Mouse (Mus musculus): ENCODE measurements around the gene Atrx.
"Not testable (repeated sequence)": the region's sequence is repeated elsewhere in the genome, so short reads cannot be mapped to it uniquely, and the experiment has no call there.

Gene Atrx

GRCm38 (mm10) chrX:105928861-105929477, at the start of gene Atrx:
Gene Atrx (minus strand): TSS chrX:105929403.
- DNase-seq = peak; percentile 86

- not testable (repeated sequence) for DNase-seq
These were observed 27.9 kb upstream of the Atrx start for GRCm38 (mm10) chrX:105957091-105957490.

- DNase-seq = peak; percentile 50
These were observed 24.8 kb upstream of the Atrx start for GRCm38 (mm10) chrX:105953999-105954398.

GRCm38 (mm10) chrX:105946357-105946756, 17.2 kb upstream of the Atrx start:
- DNase-seq = no peak

- DNase-seq = no peak
These were observed 10.0 kb upstream of the Atrx start for GRCm38 (mm10) chrX:105939245-105939644.

GRCm38 (mm10) chrX:105937736-105938135, 8.5 kb upstream of the Atrx start:
- no peak for DNase-seq

GRCm38 (mm10) chrX:105934341-105934740, 5.1 kb upstream of the Atrx start:
- DNase-seq = no peak

- DNase-seq = no peak
These were observed 355 bp upstream of the Atrx start for GRCm38 (mm10) chrX:105929478-105930038.

GRCm38 (mm10) chrX:105927941-105928860, 1.0 kb downstream of the Atrx start:
- DNase-seq = peak; percentile 71

- peak; percentile 24 for DNase-seq
These were observed 3.0 kb downstream of the Atrx start for GRCm38 (mm10) chrX:105926121-105926735.

GRCm38 (mm10) chrX:105924326-105925070, 4.7 kb downstream of the Atrx start:
- DNase-seq = no peak

GRCm38 (mm10) chrX:105923896-105924295, 5.3 kb downstream of the Atrx start:
- no peak for DNase-seq

- not testable (repeated sequence) for DNase-seq
These were observed 6.2 kb downstream of the Atrx start for GRCm38 (mm10) chrX:105922986-105923385.

GRCm38 (mm10) chrX:105921421-105921820, 7.8 kb downstream of the Atrx start:
- no peak for DNase-seq

GRCm38 (mm10) chrX:105911728-105912127, 17.5 kb downstream of the Atrx start:
- DNase-seq = no peak

- DNase-seq = no peak
These were observed 27.6 kb downstream of the Atrx start for GRCm38 (mm10) chrX:105901611-105902010.

- no peak for DNase-seq
These were observed 42.3 kb downstream of the Atrx start for GRCm38 (mm10) chrX:105886921-105887320.

GRCm38 (mm10) chrX:105864367-105864766, 64.8 kb downstream of the Atrx start:
- DNase-seq = no peak

GRCm38 (mm10) chrX:105824462-105824861, 104.7 kb downstream of the Atrx start:
- DNase-seq = no peak

- DNase-seq = no peak
These were observed 134.3 kb downstream of the Atrx start for GRCm38 (mm10) chrX:105794806-105795403.

GRCm38 (mm10) chrX:105773281-105773680, 155.9 kb downstream of the Atrx start:
- DNase-seq = no peak

GRCm38 (mm10) chrX:105767932-105768331, 161.3 kb downstream of the Atrx start:
- DNase-seq = no peak

Data from cerebellum, adult 9-11 months (tissue).